Mouse (Mus musculus): ENCODE measurements at regions not wholly inside any gene's neighbourhood (a gene's known extent, or its start where the extent isn't known, plus 50 kb on each side); places are given as distances from the start of the nearest gene placed in this dataset.

DNA sequence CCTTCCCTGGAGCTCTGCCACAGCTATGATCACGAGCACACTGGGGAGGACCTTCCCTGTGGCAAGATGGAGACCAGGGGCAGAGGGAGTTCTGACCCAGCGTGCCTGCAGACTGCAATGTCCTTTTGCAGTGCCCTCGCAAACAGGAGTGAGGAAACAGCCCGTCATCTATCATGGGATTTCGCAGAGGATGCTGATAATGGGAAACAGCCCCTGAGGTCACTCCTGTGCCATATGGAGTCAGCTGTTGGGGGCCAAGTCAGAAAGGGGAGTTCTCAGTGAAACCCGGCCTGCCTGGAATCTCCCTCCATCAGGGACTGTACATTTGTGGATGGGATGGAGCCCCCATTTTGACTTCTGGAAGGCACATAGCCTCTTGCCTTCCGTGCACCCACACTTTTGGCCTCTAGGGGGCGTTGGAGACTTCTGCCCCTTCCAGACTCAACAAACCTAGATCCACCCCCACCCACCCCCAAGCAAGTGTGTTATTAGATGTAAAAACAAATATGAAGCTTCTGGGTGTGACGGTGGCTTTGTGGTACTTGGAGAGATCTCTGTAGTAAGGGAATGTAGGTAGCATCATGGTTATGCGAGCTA, 98.1 kb downstream of the Kdr start:
- DNase-seq (ENCODE audit: low spot score in 2 of 2) = no peak

DNA sequence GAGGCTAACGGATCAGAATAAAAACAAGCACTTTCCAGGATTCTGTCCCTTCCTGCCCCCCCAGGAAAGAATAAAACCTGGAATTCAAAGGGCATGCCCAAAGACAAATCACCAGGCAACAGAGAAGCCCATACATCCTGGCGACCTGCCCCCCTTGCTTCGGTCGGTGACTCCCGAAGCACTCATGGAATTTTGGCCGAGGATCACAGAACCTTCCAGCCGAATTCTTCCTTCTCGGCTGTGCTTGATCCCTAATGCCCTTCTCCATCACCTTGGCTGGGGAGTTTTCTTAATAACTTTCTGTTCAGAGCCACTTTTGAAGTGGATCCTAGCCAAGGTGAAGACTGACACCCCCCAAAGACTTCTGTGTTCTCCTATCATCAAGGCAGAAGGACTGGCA, 99.9 kb downstream of the Kdr start:
- no peak for DNase-seq (ENCODE audit: low spot score in 2 of 2)

DNA sequence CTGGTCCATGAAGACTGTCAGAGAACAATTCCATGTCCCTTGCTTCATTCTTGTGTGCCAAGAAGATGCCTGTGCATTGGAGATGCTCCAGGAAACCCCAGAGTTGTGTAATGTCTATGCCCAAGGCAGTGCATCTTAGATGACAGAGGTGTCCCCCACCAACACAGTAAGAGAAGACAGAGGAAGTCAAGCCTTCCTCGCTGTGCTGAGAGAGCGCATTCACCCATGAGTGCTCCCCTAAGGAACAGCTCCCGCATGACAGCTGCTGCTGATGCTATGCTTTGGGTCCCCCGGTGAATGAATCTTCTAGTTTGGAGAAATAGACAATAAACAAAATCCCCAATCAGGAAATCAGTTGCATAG, 100.7 kb downstream of the Kdr start:
- DNase-seq (ENCODE audit: low spot score in 2 of 2) = no peak

DNA sequence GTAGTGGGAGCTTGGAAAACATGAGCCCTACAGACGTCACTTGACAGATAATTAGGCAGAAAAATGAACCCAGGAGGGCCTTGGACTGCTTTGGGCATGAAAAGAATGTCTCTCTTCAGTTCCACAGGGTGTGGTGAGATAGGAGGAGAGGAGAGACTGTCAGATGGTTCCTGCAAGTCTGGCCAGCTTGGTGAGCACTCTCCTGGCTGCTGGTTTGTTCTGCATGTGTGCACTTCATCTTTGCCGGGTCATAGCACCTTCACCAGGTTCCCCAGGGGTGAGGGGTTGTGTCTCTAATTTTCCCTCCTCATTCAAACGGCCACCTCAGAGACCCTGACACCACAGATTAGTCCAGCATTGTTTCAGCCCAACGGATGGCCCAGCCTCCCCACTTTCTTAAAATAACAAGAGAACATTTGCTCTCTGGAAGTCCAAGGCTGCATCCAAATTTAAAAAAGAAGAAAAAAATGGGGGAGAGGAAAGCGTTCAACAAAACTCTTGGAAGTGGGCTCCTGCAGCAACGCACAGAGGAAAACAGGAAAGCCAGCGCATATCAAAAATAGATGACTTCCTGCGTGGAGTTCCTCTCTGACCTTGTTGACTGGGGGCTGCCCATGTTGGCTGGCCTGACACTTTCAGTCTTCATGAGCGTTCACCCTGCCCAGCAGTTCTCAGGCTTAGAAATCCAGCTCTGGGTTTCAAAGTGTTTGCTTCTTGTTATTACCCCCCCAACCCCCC, 101.2 kb downstream of the Kdr start:
- DNase-seq (ENCODE audit: low spot score in 2 of 2) = no peak

DNA sequence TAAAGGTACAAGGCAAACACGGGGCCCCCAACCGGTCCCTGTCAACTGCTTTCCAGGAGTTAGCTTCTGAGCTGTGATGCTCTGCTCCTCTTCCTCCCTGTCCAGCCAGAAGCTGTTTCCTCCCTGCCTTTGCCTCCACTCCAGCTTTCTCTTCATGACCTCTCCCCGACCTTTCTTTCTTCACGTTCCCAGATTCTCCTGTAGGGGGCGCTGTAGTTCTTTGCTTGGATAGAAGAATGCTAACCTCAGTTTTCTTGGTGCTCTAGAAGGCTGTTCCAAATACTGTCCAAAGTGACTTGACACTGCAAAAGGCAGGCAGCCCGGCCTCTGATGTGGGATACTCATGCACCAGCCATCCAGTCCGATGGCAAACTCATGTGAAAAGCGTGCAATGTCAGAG, 107.1 kb downstream of the Kdr start:
- DNase-seq (ENCODE audit: low spot score in 2 of 2) = peak; percentile 61 to 69

DNA sequence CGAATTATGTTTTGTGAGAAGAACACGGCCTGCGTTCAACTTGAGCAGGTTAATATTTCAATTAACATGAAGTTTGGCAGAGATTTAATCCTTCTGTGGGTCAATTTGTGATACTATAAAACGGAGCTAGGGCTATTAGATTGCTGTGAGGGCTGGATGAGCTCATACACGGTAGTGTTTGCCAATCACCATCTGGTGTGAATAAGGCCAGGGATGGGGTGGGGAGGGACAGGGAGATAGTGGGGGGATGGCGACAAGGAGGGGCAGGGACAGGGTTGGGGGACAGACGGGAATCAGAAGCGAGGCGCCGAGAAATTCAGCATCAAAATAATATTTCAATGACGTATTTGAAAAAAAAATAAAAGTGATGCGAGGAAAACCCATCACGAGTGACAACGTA, 107.6 kb downstream of the Kdr start:
- no peak for DNase-seq (ENCODE audit: low spot score in 2 of 2)

DNA sequence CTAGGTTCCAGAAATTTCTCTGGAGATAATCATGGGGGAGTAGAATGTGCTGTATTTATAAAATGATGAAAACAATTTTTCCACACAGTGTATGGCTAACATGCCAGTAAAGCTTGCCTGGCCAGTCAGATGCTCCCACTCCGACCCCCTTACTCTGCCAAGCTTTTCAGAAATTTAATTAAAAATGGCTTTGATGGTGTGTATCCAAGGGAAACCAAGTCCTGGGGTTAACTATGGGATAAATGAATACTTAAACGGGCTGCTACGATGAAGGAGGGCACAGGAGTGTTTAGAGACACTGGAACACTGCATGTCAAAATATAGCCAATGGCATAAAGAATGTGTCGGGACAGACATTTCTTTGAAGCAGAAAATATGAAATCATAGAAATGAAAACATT, 108.7 kb downstream of the Kdr start:
- no peak for DNase-seq (ENCODE audit: low spot score in 2 of 2)

DNA sequence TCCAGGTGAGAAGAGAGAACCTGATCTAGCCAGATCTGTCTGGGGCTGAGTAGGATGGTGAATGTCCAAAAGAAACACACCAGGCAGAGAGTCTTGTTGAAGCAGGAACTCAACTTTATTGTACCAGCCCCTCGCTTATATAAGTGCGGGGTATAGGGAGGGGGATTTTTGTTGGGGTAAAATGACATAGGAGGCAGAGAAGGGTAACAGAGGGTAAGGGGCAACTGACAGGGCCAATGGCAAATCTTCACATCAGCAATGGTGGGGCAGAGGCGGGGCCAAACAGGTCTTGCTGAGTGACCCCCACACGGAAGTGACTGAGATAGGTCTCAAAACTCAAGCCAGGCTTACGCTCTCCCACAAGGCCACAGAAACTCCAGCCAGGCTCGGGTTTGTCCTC, 113.2 kb downstream of the Kdr start:
- no peak for DNase-seq (ENCODE audit: low spot score in 2 of 2)

DNA sequence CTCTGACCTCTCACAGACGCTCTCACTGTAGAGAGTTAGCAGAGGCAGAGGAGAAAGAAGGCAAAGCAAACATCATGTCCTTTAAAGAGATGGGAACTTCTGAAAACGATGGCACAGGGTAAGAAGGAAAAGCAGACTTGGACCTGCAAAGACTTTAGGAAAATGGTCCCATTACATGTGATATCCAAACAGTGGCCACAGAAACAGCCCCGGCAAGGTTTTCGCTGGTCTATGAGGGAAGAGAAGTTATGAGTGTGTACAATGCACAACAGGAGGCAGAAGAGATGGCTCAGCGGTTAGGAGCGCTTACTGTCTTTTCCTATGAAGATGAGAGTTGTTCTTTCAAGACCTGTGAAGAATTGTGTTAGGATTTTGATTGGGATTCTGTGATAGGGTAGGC, 114.9 kb downstream of the Kdr start:
- DNase-seq (ENCODE audit: low spot score in 2 of 2) = no peak

DNA sequence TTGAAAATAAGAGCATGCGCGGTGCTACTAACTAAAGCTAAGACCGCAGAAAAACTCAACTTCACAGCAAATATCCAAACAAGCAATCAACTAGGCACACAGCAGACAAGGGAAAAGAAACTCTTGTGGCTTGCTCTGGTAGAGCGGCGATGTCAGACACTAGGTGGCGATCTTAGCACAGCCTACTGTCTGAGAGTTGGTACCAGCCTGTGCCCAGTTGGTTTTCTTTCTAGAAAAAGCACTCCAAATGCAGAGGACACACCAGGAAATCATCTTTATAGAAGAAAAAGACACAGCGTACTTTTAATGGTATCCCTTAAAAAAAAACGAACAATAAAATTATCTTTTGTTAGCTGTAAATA, 115.6 kb downstream of the Kdr start:
- peak; percentile 54 to 81 for DNase-seq (ENCODE audit: low spot score in 2 of 2)

DNA sequence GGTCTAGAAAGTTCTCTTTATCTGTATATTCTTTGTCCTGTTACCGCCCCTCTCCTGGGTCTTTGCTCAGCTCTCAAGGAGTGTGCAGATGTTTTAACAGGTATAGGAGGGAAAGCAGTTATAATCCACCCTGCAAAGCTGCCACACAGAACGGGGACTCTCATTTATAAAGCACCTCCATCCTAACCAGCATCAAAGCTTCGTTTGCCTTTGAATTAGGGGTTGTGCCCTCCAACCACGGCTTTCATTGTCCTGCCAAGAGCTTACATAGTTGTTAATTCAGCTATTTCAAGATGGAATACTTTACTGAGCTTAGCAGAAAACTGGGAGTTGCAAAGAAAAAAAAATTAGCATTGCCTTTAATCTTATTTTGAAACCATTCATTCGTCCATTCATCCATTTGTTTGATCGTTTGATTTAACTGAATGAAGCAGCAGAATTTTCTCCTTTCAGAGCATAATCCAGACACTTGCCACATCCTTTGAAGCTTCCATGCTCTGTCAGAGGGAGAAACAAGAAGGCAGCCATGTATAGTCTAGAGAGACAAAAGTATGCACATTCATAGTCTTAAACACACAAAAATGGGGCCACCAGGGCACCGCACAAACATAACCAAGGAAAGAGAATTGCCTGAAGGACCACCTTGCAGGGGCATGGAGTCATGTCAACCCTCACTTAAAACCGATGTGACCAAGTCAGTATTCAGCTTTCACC, 116.2 kb downstream of the Kdr start:
- no peak for DNase-seq (ENCODE audit: low spot score in 2 of 2)

DNA sequence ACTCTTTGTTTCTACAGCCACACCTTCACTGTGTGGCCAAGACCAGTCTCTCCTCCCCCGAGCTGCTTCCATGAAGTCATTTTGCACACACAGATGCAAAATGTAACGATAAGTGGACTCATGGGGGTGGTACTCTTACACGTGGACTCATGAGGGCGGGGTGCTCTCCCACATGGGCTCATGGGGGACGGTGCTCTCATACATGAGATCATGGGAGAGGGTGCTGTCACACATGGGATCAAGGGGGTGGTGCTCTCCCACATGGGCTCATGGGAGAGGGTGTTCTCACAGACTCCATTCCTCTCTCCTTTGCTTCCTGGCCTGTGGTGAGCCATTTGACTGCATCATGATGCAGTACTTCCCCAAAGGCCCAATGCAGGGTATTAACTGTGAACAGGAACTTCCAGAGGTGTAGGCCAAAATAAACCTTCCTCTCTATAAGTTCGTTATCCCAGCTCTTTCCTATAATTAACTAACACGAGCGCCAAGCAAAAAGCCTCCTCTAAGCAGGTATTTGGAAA, 118.9 kb downstream of the Kdr start:
- DNase-seq (ENCODE audit: low spot score in 2 of 2) = no peak

DNA sequence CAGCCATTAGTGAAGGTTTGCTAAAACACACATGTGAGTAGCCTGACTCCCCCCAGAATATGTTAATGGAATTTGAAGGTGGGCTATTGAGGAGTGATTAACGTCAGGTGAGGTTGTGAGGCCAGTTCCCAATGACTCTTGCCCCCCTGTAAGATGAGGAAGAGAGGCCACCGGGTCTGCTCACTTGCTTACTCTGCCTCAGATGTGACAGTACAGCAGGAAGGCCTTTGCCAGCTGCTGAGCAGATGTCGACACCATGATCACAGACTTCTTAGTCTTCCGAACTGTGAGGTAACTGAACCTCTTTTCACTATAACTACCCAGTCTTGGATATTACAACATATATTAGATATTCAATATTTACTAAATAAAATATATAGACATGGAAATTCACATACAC, 127.4 kb downstream of the Kdr start:
- DNase-seq (ENCODE audit: low spot score in 2 of 2) = no peak

DNA sequence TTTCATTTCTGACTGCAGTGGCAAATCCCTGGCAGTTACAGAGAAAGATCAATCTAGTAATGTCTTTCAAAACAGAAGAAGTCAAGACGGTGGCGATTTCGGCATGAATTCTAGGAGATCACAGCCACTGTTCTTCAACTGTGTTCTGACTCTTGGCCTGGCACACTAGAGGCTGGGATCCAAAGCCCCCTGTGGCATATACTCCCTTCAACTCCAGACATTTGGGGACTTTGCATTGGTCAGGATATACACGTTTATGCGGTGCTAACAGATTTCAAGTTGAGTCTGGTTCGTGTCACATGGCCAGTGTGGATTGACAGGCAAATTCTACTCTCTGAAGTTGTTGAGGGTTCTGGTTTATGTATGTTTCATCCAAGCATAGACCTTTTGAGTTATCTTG, 130.3 kb downstream of the Kdr start:
- no peak for DNase-seq (ENCODE audit: low spot score in 2 of 2)

DNA sequence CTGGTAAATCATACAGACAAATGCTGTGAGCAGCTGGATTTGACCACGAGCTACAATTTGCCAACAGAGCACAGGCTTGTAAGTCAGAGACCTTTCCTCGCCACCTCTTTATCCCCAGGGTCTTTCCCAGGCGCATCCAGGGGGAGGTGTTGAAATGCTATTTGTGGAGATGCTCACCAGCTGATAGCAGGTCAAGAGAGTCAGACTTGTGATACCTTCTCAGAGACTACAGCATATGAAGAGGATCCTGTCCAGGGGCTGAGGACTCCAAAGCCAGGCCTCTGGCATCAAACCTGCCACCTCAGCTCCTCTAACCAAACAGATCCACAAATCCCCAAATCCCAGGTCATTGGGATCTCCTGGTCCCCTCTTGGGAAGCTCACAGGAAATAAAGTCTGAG, 130.9 kb downstream of the Kdr start:
- DNase-seq (ENCODE audit: low spot score in 2 of 2) = no peak

DNA sequence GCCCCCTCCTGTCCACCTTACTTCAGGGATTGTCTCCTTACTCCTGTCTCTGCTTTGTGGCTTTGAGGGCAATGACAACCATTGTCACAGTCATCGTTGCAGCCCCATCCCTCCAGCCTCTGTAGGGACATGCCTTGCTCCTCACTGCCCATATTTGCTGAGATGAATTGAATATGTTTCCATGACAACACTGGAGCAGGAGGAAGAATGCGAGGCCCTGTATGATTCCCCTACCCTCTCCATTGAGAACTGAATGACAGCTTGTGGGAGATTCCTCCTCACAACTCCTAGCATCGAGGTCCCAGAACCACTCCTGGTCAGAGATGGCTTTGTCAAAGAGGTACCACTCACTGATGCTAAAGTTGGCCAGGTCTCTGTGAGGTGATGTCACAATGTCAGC, 132.2 kb downstream of the Kdr start:
- DNase-seq (ENCODE audit: low spot score in 2 of 2) = no peak

DNA sequence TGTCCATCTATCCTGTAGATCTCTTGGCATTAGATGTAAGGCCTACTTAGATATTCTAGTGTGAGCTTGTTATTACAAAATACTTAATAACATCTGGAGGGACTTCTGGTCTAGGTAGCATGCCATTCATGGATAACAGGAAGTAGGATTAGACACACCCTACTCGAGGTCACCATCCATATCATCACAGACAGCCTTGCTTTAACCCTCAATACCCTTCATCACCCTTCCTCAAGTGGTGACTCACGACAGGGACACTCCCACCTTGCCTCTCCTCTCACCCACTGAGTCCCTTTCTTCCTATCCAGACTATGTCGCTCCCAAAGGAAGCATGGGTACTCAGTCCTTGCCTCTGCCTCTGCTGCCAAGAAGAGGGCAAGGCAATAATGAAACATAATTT, 134.5 kb downstream of the Kdr start:
- no peak for DNase-seq (ENCODE audit: low spot score in 2 of 2)

DNA sequence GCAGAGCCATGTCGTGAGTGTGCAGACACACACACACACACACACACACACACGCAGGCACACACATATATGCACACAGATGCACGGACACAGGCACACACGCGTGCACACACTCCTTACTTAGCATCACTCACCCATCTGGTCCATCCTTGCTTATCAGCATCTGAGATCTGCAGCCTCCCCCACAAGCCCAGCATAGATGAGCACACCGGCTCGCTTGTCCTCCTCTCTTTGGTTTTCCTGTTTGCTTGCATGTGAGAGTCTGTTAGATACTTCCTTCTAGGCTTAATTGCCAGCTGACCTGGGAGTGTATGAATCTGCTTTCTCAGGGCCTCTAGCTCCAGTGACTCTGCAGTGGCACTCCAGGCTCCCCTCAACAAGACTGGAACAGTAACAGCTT, 137.8 kb downstream of the Kdr start:
- DNase-seq (ENCODE audit: low spot score in 2 of 2) = no peak

DNA sequence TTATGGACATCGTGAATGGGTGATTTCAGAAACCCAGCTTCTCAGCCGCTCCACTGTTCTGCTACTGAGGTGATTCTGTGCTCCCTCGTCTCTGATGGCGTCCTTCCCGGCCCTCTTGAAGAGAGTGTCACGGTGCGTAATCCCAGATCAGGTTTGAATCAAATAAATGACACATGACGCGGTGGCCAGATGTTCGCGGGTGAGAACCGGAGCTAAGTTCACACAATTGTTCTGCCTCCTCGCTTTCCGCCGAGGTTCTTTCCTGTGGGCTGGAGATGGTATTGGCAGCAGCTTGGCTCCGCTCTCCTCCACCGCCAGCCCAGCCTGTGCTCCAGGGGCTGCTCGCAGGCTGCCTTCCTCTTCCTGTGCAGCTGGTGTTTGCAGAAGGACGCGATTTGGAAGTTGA, 142.7 kb downstream of the Kdr start:
- peak; percentile 22 to 28 for DNase-seq (ENCODE audit: low spot score in 2 of 2)

DNA sequence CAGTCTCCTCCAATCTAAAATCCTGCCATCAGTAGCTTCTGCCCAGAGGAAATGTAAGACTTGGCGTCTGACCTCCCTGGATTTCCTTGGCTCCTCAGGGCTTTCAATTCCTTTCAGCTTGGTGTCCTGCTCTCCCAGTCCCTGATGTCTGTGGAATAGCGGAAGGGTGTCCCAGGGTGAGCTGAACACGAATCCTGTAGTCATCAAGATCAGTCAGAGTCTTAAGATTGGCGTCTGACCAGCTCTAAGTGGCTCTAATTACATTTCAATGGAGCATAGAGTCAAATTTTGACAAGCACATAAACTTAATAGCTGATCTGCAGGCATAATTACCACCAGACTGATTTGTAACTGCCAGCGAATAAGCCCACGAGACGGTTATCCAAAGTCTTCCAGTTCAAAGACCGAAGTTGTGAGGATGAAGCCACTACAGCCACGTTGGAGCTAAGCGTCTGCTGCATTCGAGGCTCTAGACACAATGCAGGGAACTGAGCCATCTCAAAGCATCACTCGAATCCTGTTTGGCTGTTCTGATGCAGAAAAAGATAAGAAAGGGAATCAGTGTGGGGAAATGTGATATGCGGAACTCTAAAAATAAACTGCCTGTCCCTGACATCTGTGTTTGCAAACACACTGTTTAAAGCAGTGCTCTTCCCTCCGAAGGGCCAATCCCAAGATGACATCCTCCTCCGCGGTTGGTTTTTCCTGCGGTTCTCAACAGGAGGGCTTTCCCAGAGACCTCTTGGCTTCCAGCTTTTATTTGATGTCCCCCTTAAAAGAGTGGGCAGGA, 143.3 kb downstream of the Kdr start:
- DNase-seq (ENCODE audit: low spot score in 2 of 2) = peak in 1 of 2 experiments; percentile 20

DNA sequence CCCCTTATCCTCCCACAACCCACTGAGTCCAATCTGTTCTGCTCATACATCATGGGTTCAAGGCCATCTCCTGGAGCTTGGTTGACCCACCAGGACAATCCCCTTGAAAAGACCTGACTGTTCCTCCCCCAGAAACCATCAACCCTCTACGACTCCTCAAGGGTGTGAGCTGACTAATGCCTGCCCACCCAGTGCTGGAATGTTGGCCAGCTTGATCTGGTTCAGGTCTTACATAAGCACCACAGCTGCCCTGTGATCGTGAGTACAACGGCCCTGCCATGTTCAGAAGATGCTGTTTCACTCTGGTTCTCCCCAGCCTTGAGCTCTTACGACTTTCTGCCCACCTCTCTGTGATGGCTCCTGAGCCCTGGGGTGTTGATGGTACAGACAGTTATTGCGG, 145.9 kb downstream of the Kdr start:
- peak; percentile 6 to 10 for DNase-seq (ENCODE audit: low spot score in 2 of 2)

DNA sequence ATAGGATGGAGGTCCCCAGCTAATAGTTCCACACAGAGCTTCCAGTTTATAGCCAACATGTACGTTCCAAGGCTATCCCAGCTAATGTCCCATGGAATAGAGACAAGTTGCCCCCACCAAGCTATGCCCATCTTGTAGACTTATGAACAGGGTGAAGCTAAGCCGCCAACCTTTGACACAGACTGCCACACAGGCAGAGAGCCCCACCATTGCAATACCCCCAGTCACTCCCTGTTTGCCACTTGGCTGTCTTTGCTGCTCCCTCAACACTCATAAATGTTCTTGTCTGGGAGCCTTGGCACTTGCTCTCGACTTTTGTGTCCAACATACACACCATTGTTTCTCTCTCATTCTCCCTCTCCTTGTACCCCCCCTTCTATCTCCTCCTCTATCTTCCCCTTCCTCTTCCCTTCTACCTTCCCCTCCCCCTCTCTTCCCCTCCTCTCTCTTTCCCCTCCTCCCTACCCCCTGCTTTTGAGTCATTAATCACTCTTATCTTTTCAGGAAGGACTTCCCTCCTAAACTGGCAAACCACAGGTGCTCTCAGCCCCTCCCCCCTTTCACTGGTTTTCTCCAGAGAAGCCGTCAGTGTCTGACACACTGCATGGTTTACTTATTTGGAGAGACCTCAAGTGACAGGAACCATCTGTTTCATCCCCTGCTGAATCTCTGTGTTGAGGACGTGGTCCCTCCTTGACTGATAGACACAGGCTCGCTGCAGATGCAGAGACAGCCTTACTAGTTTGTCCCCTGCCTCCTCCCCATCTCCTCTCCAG, 148.2 kb downstream of the Kdr start:
- DNase-seq (ENCODE audit: low spot score in 2 of 2) = no peak

Measured in frontal cortex, postnatal 36 days (tissue).